Mouse (Mus musculus): ENCODE data around the gene Cyp4f39. TPM values are rescaled to one million over a fixed set of nuclear protein-coding genes. Genes with fewer than 3 reads are reported as not detected.
"Not testable (repeated sequence)": the region's sequence is repeated elsewhere in the genome, so short reads cannot be mapped to it uniquely, and the experiment has no call there.

Cyp4f39 gene
- polyA plus RNA-seq, 1 experiment from 2014 or later: 4.9 TPM

DNA sequence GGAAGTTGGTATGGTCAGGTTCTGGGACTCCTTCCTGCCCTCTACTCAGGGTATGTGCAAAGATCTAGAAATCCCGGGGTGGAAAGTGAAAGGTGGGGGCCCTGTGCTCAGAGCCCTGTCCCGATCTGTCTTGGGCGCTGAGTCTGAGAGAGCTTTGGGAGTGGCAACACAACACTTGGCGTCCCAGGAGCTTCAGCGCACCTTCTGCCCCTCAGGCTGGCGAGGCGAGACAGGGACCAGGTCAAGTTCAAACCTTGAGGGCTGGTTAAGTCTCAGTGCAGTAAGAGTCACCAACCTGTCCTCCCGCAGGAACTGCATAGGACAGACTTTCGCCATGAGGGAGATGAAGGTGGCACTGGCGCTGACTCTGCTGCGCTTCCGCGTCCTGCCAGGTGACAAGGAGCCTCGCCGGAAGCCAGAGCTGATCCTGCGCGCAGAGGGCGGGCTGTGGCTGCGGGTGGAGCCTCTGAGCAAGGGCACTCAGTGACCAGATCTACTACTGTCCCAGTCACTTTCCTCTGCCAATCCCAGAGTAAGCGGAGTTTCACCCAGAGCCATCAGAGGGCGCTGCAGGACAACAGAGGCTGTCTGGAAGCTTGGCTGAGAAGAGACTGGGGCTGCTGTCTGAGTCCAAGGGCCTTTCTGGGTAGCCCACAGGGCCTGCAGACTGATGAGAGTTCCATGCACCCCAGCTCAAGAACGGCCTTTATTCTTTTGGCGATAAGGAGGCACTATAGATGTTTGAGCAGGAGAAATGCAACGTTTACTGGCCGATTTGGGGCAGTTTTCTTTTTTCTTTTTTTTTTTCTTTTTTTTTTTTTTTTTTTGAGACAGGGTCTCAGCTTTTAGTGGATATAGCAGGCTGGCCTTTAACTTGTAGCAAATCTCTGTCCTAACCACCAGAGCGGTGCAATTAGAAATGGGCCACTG, 76.2 kb downstream of the Cyp4f39 start:
- 17% methylated on average over 26 of the region's 26 CpGs for WGBS
- Histone ChIP-seq H3K27ac (ENCODE audit: low read length) (peak overlapping the region; percentile 6; the same call in 1 of the 2 replicates), H3K4me3 (ENCODE audit: low read depth, low read length) (peak overlapping the region; percentile 16), H3K9me3 (ENCODE audit: low read length) (no peaks in the 10 kb centered on the region), H3K4me1 (ENCODE audit: insufficient read depth, low read depth, low read length) (no peaks in the 10 kb centered on the region), H3K9ac (replicated peaks; ENCODE audit: low read depth) (no peak overlapping the region), H3K4me2 (replicated peaks; ENCODE audit: low read depth, low read length) (peak overlapping the region; percentile 54), H3K27me3 (replicated peaks; ENCODE audit: insufficient read depth, low read length) (no peaks in the 10 kb centered on the region), H3K36me3 (ENCODE audit: insufficient read depth, low read length) (no peaks in the 10 kb centered on the region)
- peak; percentile 92 for DNase-seq (ENCODE audit: low spot score)
- peak; percentile 97 for ATAC-seq
- TF ChIP-seq EP300 (IDR thresholded peaks at IDR 0.05): no peak
- peak; percentile 94 for TF ChIP-seq CTCF (IDR thresholded peaks at IDR 0.05)

DNA sequence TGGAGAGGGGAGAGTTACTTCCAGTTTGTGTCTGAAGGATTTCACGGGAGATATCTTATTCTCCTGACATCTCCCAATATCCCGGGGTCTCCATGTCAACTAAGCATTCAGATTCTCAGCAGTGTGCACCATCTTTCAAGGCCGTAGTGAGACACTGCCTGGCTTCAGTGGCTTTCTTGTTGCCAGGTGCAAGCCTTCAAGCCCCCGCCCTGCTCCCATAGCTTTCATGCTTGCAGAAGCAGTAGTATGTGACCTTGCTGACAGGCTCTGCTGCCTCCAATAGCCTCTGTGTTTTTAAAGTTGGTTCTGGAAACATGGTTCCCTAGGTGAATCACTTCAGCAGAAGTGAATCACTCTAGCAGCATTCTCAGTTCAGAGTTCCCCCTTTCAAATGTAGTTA, 79.8 kb downstream of the Cyp4f39 start:
- not testable (repeated sequence) for H3K4me3 ChIP-seq (ENCODE audit: low read depth, low read length); H3K27me3 ChIP-seq (replicated peaks; ENCODE audit: insufficient read depth, low read length); H3K27ac ChIP-seq (ENCODE audit: low read length); H3K9me3 ChIP-seq (ENCODE audit: low read length); ATAC-seq; H3K9ac ChIP-seq (replicated peaks; ENCODE audit: low read depth); H3K4me2 ChIP-seq (replicated peaks; ENCODE audit: low read depth, low read length); DNase-seq (ENCODE audit: low spot score); H3K36me3 ChIP-seq (ENCODE audit: insufficient read depth, low read length); H3K4me1 ChIP-seq (ENCODE audit: insufficient read depth, low read depth, low read length)
- WGBS: 65% methylated on average over 4 of the region's 4 CpGs

DNA sequence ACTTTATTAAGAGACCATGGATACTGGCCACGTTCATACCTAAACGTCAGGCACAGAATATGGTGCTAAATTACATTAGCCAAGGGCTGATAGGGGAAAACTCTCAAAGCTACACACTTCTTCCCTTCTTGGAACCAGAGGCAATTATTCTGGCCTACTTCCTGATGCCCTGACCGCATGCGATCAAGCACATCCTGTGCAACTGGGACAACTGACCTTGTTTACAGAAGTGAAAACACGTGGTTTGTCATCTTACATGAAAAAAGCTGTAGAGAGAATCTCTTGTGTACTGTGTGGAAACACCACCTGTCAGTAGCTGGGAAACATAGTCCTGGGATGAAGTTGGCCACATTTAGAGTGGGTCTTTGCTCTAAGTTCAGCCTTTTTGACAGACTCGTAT, 81.5 kb downstream of the Cyp4f39 start:
- H3K27ac ChIP-seq (ENCODE audit: low read length): no peak overlapping the region
- no peaks in the 10 kb centered on the region for H3K36me3 ChIP-seq (ENCODE audit: insufficient read depth, low read length)
- H3K4me3 ChIP-seq (ENCODE audit: low read depth, low read length): no peak overlapping the region
- H3K4me1 ChIP-seq (ENCODE audit: insufficient read depth, low read depth, low read length): peaks cover 4% of the 10 kb centered on the region; the same call in 1 of the 2 replicates
- TF ChIP-seq CTCF (IDR thresholded peaks at IDR 0.05) (no peak), EP300 (IDR thresholded peaks at IDR 0.05) (no peak)
- H3K9me3 ChIP-seq (ENCODE audit: low read length): no peaks in the 10 kb centered on the region
- no peak overlapping the region for H3K4me2 ChIP-seq (replicated peaks; ENCODE audit: low read depth, low read length)
- 61% methylated on average over 6 of the region's 6 CpGs for WGBS
- H3K9ac ChIP-seq (replicated peaks; ENCODE audit: low read depth): no peak overlapping the region
- ATAC-seq (no peak), DNase-seq (ENCODE audit: low spot score) (peak; percentile 22)
- no peaks in the 10 kb centered on the region for H3K27me3 ChIP-seq (replicated peaks; ENCODE audit: insufficient read depth, low read length)

DNA sequence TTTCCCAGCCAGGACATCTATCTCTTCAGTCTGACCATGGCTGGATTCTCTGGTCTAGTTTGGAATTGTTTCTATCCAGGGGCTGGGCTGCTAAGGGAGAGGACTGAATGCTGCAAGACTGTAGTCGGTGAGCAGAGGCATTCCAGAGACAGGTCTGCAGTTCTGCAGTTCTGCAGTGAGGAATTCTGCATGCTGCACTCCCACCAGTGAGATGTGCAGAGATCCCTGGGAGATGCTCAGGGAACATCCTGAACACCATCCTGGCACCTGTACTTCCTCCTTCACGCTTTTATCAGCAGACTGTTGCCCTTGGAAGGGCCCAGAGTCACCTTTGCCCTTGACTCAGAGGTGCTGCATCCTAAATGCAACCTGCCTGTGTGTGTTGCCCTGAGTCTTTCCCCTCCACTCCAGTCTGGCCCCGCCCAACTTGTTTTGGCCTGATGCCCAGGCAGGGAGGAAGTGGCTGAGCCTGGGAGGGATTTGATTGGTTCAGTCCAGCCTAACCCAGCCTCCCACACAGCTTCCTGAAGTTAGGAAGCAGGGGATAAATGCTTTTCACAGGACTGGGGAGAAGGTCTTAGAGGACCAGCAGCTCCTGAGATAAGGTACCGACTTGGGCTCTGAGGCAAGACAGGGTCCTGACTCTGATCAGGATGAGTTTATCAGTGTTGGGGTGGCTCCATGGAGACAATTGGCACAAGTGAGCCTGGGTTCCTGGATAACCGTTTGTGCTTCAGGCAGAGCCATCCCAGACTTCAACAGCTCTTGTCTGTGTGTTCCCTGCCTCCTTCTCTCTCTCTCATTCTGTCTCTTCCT, 83.7 kb downstream of the Cyp4f39 start, which contains the start of gene Cyp4f16:
Cyp4f16 (plus strand) TSS at position 508 of the 816 bp plus-strand sequence.
- H3K9me3 ChIP-seq (ENCODE audit: low read length); H3K27me3 ChIP-seq (replicated peaks; ENCODE audit: insufficient read depth, low read length); H3K4me1 ChIP-seq (ENCODE audit: insufficient read depth, low read depth, low read length); H3K36me3 ChIP-seq (ENCODE audit: insufficient read depth, low read length): not testable (repeated sequence)
- ATAC-seq (peak; percentile 99), DNase-seq (ENCODE audit: low spot score) (peak; percentile 92)
- H3K27ac ChIP-seq (ENCODE audit: low read length): peak within 1 kb of the TSS; percentile 26; the same call in 1 of the 2 replicates
- H3K9ac ChIP-seq (replicated peaks; ENCODE audit: low read depth): peak within 1 kb of the TSS; percentile 44
- peak within 1 kb of the TSS; percentile 36 for H3K4me3 ChIP-seq (ENCODE audit: low read depth, low read length)
- 9% methylated on average over 5 of the region's 5 CpGs for WGBS
- H3K4me2 ChIP-seq (replicated peaks; ENCODE audit: low read depth, low read length): peak within 1 kb of the TSS; percentile 70

DNA sequence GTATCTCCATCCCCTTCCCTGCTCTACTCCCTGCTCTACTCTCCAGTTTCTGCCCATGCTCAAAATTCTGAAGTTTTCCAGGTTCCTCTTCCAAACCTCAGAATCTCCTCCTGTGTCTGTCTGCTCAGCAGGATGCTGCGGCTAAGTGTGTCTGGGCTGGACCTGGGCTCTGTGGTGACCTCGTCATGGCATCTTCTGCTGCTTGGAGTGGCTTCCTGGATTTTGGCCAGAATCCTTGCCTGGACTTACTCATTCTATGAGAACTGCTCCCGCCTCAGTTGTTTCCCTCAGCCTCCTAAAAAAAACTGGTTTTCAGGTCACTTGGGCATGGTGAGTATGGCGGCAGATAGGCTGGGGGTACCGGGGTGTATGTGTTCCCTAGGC, 84.3 kb downstream of the Cyp4f39 start:
- DNase-seq (ENCODE audit: low spot score) (no peak), ATAC-seq (peak; percentile 40)

More for the DNA sequence above, 84.3 kb downstream of the Cyp4f39 start:
- H3K27me3 ChIP-seq (replicated peaks; ENCODE audit: insufficient read depth, low read length): no peaks in the 10 kb centered on the region
- H3K27ac ChIP-seq (ENCODE audit: low read length): peak overlapping the region; percentile 26; the same call in 1 of the 2 replicates
- no peaks in the 10 kb centered on the region for H3K9me3 ChIP-seq (ENCODE audit: low read length)
- H3K4me2 ChIP-seq (replicated peaks; ENCODE audit: low read depth, low read length): peak overlapping the region; percentile 70
- H3K4me1 ChIP-seq (ENCODE audit: insufficient read depth, low read depth, low read length): peaks cover 4% of the 10 kb centered on the region; the same call in 1 of the 2 replicates
- TF ChIP-seq EP300 (IDR thresholded peaks at IDR 0.05) (no peak), CTCF (IDR thresholded peaks at IDR 0.05) (no peak)
- no peaks in the 10 kb centered on the region for H3K36me3 ChIP-seq (ENCODE audit: insufficient read depth, low read length)
- H3K4me3 ChIP-seq (ENCODE audit: low read depth, low read length): peak overlapping the region; percentile 36
- H3K9ac ChIP-seq (replicated peaks; ENCODE audit: low read depth): peak overlapping the region; percentile 44
- 38% methylated on average over 5 of the region's 5 CpGs for WGBS

Other genes starting within 250 kb of the Cyp4f39 start
- 33.3 and 37.3 TPM in 2 replicates for gene Brd4, start 168.0 kb upstream of the Cyp4f39 start, polyA plus RNA-seq (2015; fragmentation: Nextera tagmentation; extraction: Ambion mirVana)
- 30.2 and 34.0 TPM in 2 replicates for gene Akap8, start 131.5 kb upstream of the Cyp4f39 start, polyA plus RNA-seq (2015; fragmentation: Nextera tagmentation; extraction: Ambion mirVana)
- 59.9 and 66.3 TPM in 2 replicates for gene Akap8l, start 102.1 kb upstream of the Cyp4f39 start, polyA plus RNA-seq (2015; fragmentation: Nextera tagmentation; extraction: Ambion mirVana)
- 12.1 and 12.8 TPM in 2 replicates for gene Wiz, start 63.3 kb upstream of the Cyp4f39 start, polyA plus RNA-seq (2015; fragmentation: Nextera tagmentation; extraction: Ambion mirVana)
- gene Rasal3, start 49.1 kb upstream of the Cyp4f39 start, polyA plus RNA-seq (2015; fragmentation: Nextera tagmentation; extraction: Ambion mirVana): 0.79 and 1.2 TPM in 2 replicates
- 0.05 TPM in 1 of 2 replicates, not detected in the other for gene Pglyrp2, start 28.6 kb upstream of the Cyp4f39 start, polyA plus RNA-seq (2015; fragmentation: Nextera tagmentation; extraction: Ambion mirVana)
- gene Cyp4f17, start 53.3 kb downstream of the Cyp4f39 start, polyA plus RNA-seq (2015; fragmentation: Nextera tagmentation; extraction: Ambion mirVana): 5.0 and 5.2 TPM in 2 replicates
- gene Cyp4f16, start 83.8 kb downstream of the Cyp4f39 start, polyA plus RNA-seq (2015; fragmentation: Nextera tagmentation; extraction: Ambion mirVana): 19.5 and 19.7 TPM in 2 replicates
- not detected in 2 replicates for gene Cyp4f37, start 168.6 kb downstream of the Cyp4f39 start, polyA plus RNA-seq (2015; fragmentation: Nextera tagmentation; extraction: Ambion mirVana)
- not detected in 2 replicates for gene Cyp4f40, start 206.2 kb downstream of the Cyp4f39 start, polyA plus RNA-seq (2015; fragmentation: Nextera tagmentation; extraction: Ambion mirVana)
- gene Cyp4f15, start 232.9 kb downstream of the Cyp4f39 start, polyA plus RNA-seq (2015; fragmentation: Nextera tagmentation; extraction: Ambion mirVana): 0.33 and 0.39 TPM in 2 replicates

All from lung, postnatal 0 days (tissue).